Mouse (Mus musculus) limb, embryonic 10.5 days (tissue): ENCODE results near the gene Dnmt3l. TPM values are rescaled to one million over a fixed set of nuclear protein-coding genes. Genes with fewer than 3 reads are reported as not detected.
A peak's percentile ranks its signal among the peaks of the same experiment; 100 is the strongest.
"Not testable (repeated sequence)": the region's sequence is repeated elsewhere in the genome, so short reads cannot be mapped to it uniquely, and the experiment has no call there.

Experiments
- DNase-seq: peaks from one replicate; pipeline ENCODE4 v3.0.0-alpha.2; 2017; ENCODE audit warnings: low spot score
- H3K27ac ChIP-seq: fragments of 300-500 bp; sonication (generic); 2 replicates; pipeline ENCODE4 v1.5.1; 2016; ENCODE audit warnings: mild to moderate bottlenecking
- H3K27me3 ChIP-seq: fragments of 300-500 bp; sonication (generic); 2 replicates; pipeline ENCODE4 v1.6.1; 2016; ENCODE audit warnings: low read depth, mild to moderate bottlenecking; ENCODE audit not compliant: poor library complexity, severe bottlenecking
- H3K36me3 ChIP-seq: fragments of 300-500 bp; sonication (generic); 2 replicates; pipeline ENCODE4 v1.6.1; 2016; ENCODE audit warnings: mild to moderate bottlenecking, moderate library complexity
- H3K4me1 ChIP-seq: fragments of 300-500 bp; sonication (generic); 2 replicates; pipeline ENCODE4 v1.6.1; 2016
- H3K4me3 ChIP-seq: fragments of 300-500 bp; sonication (generic); 2 replicates; pipeline ENCODE4 v1.5.1; 2016; ENCODE audit warnings: mild to moderate bottlenecking, moderate library complexity
- H3K9me3 ChIP-seq: fragments of 300-500 bp; sonication (generic); replicated peaks from 2 replicates; pipeline ENCODE4 v1.6.1; 2016; ENCODE audit warnings: mild to moderate bottlenecking
- WGBS: fragments of 180-500 bp; shearing (Covaris S2); methylation state at CpG from one replicate; pipeline ENCODE4 v1.1.7; 2016; 5-methylcytosine and 5-hydroxymethylcytosine counted together
- polyA plus RNA-seq: library from polyadenylated mRNA; unstranded; fragments of >200 nt; fragmentation: Nextera tagmentation; extraction: Ambion mirVana; gene quantifications from 2 replicates; pipeline ENCODE4 v1.2.1, GENCODE M21; 2016

The Dnmt3l gene
- polyA plus RNA-seq, result 0.10 TPM in 1 of 2 replicates, not detected in the other

DNA sequence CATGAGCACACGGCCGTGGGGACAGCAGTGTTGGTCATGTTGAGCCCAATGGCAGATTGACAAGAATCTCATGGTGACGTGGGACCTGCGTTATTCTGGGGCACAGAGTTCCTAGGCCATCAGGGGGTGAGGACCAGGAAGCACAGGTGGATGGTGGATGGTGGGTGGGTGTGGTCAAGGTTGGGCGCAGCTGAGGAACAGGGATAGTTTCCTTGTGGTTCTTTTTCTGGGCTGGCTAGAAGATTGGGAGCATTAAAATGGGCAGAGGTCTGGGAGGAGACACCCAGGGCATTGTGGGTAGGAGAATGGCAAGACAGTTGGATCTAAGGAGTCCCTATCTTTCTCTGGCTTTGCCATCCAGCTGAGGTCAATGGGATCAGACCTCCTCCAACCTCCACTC, at the start of gene Dnmt3l:
Gene Dnmt3l (plus strand): TSS at position 301 of the 400 bp plus-strand sequence.
- Histone ChIP-seq H3K4me1 (peaks cover 25% of the 10 kb centered on the region), H3K9me3 (no peaks in the 10 kb centered on the region), H3K4me3 (no peak within 1 kb of the TSS), H3K27ac (peak within 1 kb of the TSS; percentile 64), H3K27me3 (peaks cover 23% of the 10 kb centered on the region), H3K36me3 (no peaks in the 10 kb centered on the region)
- DNase-seq, result no peak
- 94% methylated on average over 5 of the region's 5 CpGs for WGBS

DNA sequence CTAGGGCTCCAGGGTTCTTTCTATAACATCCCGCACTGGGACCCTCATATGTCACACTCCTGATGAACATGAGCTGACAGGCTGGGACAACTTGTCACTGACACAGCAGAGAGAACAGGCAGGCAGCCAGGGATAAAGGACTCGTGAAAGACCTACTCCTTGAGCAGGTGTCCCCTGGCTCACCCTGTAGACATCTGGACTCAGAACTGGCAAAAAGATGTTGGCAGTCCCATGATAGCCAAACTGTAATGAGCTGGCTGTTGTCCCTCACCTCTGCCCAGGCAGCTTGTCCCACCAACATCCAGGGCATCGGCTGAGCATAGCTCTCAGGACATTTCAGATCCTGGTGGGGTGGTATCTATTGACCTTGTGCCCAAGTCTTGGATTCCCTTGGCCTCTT, 46.1 kb upstream of the Dnmt3l start:
- no peaks in the 10 kb centered on the region for H3K4me1 ChIP-seq
- 90% methylated on average over 3 of the region's 3 CpGs for WGBS
- no peak overlapping the region for H3K4me3 ChIP-seq
- H3K27ac ChIP-seq, result no peak overlapping the region
- no peaks in the 10 kb centered on the region for H3K27me3 ChIP-seq
- no peak for DNase-seq
- no peaks in the 10 kb centered on the region for H3K9me3 ChIP-seq
- H3K36me3 ChIP-seq, result peaks cover 98% of the 10 kb centered on the region

DNA sequence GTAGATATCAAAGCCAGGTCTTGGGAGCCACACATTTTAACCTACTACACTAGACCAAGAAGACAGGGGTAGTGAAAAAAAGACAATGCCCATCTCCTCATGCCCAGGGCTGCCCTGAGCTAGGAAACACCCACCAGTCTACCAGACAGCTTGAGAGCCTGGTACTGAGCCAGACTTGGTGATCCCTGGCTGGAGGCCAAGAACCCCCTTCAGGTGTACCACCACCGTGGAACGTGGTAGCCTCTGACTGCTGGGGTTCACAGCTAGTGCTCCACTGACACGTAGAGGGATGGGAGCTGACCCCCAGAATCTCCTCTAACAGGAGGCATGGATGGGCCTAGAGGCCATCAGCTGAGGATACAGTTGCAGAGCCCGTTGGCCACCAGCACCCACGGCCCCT, 41.5 kb upstream of the Dnmt3l start:
- no peaks in the 10 kb centered on the region for H3K9me3 ChIP-seq
- no peaks in the 10 kb centered on the region for H3K27me3 ChIP-seq
- H3K36me3 ChIP-seq, result peaks cover 96% of the 10 kb centered on the region
- 95% methylated on average over 5 of the region's 5 CpGs for WGBS
- no peak overlapping the region for H3K4me3 ChIP-seq
- no peaks in the 10 kb centered on the region for H3K4me1 ChIP-seq
- no peak for DNase-seq
- H3K27ac ChIP-seq, result no peak overlapping the region

DNA sequence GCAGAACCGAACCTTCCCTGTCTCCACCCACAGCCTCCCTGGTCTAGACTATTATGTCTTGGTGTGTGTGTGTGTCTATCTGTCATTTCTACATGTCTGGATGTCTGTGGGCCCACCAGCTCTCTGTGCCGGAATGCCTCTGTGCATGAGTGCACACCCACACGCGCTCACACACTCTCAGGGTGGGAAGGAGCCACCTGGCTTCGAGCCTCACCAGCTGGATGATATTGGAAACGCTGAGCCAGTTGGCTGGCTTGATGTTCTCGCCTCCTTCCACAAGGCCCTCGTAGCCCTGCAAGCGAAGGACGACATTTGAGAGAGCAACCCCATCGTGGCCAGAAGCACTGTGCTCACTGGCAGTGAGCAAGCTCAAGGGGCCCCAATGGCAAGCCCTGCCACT, 40.0 kb upstream of the Dnmt3l start:
- Histone ChIP-seq H3K27me3 (no peaks in the 10 kb centered on the region), H3K9me3 (no peaks in the 10 kb centered on the region), H3K4me3 (no peak overlapping the region), H3K4me1 (peaks cover 13% of the 10 kb centered on the region), H3K36me3 (peaks cover 95% of the 10 kb centered on the region), H3K27ac (no peak overlapping the region)
- no peak for DNase-seq
- WGBS, result 97% methylated on average over 11 of the region's 11 CpGs

DNA sequence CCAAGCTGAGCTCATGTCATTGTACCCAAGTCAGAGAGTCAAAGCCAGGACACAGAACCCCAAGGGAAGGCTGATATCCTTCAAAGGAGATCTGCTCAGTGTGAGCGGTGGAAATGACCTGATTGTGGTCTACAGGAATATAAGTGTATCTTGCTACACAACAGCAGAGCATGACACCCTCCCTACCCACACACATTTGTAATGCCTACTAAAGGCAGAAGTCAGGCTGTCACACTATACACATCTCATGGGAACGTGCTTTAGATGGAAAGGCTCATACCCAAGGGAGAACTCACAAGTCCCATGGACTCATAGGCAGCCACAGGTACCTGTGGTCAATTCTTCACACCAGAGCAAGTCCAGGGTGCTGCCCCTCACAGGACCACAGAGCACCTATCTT, 39.4 kb upstream of the Dnmt3l start:
- no peak overlapping the region for H3K4me3 ChIP-seq
- 99% methylated on average over 2 of the region's 2 CpGs for WGBS
- peaks cover 90% of the 10 kb centered on the region for H3K36me3 ChIP-seq
- H3K27ac ChIP-seq, result no peak overlapping the region
- no peak for DNase-seq
- peaks cover 18% of the 10 kb centered on the region for H3K4me1 ChIP-seq
- H3K9me3 ChIP-seq, result no peaks in the 10 kb centered on the region
- no peaks in the 10 kb centered on the region for H3K27me3 ChIP-seq

DNA sequence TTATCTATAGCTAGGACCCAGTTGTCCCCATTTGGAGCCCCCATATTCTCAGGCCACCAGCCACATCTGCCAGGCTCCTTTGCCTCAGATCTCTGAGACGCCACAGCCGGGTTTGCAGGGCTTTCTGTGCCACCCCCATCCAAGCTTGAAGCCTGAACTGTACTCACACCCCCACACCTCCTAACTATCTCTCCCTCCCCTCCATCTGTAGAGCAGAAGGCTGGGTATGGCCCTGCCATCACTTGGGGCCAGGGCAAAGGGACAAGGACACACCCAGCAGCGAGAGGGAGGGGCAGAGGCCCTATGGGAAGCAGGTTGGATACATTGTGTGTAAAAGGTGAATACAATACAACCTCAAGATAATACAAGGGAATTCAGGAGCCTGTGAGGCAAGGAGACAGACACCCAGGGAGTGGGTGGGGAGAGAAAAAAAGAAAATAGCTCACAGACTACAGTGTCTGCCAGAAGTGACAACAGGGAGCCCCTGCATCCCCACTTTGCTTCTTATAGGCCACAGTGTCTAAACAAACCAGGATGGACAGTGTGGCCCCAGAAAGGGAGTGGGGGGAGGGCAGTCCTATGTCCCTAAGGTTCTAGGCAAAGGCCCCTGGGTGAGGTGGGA, 37.2 kb upstream of the Dnmt3l start:
- DNase-seq, result no peak
- H3K36me3 ChIP-seq, result peaks cover 67% of the 10 kb centered on the region
- 90% methylated on average over 3 of the region's 3 CpGs for WGBS
- no peaks in the 10 kb centered on the region for H3K9me3 ChIP-seq
- H3K27me3 ChIP-seq, result no peaks in the 10 kb centered on the region
- H3K4me3 ChIP-seq, result no peak overlapping the region
- peaks cover 39% of the 10 kb centered on the region for H3K4me1 ChIP-seq
- H3K27ac ChIP-seq, result no peak overlapping the region

DNA sequence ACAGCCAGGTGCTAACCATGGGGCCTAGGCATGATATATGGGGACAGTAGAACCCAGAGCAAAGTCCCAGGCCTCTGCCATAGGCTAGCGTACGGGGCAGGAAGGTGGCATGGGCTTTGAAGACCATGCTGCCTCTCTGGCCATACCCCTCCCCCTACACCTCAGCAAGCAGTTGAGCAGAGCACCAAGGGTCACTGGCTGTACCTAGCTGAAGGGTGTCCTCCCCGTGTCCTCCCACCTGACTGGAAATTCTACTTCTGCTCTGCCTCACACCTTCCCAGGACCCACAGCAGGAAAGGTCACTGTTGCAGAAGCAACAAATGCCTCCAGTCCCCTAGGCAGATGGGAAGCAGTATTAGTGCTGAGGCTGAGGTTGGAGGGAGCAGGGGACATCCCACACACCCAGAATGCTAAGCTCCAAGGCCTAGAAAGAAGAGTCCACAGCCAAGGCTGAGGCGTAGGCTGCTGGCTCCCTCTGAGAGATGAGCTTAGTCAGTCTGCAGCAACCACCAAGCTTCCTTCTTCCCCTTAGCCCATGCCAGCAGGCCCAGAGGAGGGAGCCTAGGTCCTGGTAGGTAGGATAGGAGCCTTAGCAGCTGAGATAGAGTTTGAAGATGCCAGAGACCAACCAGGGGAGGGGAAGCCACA, 35.8 kb upstream of the Dnmt3l start:
- Histone ChIP-seq H3K4me3 (no peak overlapping the region), H3K27me3 (no peaks in the 10 kb centered on the region), H3K9me3 (no peaks in the 10 kb centered on the region), H3K27ac (peak overlapping the region; percentile 43; the same call in 1 of the 2 replicates), H3K4me1 (peaks cover 45% of the 10 kb centered on the region), H3K36me3 (peaks cover 54% of the 10 kb centered on the region)
- 91% methylated on average over 4 of the region's 4 CpGs for WGBS
- DNase-seq, result no peak

DNA sequence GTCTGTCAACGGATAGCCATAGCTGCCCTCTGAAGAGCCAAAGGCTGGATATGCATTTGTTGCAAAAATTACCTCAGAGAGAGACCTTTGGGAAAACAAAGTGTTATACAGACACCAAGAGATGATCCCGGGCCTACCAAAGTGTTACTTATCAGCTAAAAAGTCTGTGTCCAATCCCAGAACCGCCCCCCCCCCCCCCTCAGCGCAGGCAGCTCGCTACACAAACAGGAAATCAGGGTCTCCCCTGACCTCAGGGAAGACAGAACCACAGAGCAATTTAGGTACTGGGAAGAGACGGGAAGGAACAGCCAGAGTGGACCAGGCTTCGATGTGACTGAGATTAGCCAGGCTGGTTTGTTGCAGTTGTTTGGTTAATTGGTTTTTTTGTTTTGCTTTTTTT, 34.5 kb upstream of the Dnmt3l start:
- Histone ChIP-seq H3K9me3 (no peaks in the 10 kb centered on the region), H3K4me3 (peak overlapping the region; percentile 86), H3K27ac (peak overlapping the region; percentile 4; the same call in 1 of the 2 replicates), H3K27me3 (no peaks in the 10 kb centered on the region), H3K4me1 (peaks cover 45% of the 10 kb centered on the region), H3K36me3 (peaks cover 41% of the 10 kb centered on the region)
- no peak for DNase-seq
- 34% methylated on average over 7 of the region's 7 CpGs for WGBS

DNA sequence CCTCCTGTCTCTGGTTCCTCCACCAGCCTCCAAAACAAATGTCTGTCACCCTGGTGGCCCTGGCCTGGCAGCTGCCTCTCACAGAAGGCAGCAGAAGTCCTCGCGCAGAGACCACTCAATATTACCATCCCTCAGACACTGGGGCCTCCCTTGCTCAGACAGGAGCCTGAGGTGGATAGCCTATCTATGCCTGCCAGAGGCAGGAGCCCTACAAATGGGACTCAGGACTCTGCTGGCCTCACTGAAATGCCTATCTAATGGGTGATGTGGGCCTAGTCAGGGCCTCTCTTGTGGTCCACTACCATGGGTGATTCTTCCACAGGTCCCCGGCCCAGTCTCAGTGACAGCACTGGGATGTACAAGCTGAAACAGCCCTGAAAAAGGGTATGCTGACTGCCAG, 33.6 kb upstream of the Dnmt3l start:
- no peaks in the 10 kb centered on the region for H3K9me3 ChIP-seq
- no peaks in the 10 kb centered on the region for H3K27me3 ChIP-seq
- peak overlapping the region; percentile 86 for H3K4me3 ChIP-seq
- 77% methylated on average over 3 of the region's 3 CpGs for WGBS
- no peak for DNase-seq
- H3K36me3 ChIP-seq, result peaks cover 33% of the 10 kb centered on the region
- H3K27ac ChIP-seq, result peak overlapping the region; percentile 98
- H3K4me1 ChIP-seq, result peaks cover 45% of the 10 kb centered on the region

DNA sequence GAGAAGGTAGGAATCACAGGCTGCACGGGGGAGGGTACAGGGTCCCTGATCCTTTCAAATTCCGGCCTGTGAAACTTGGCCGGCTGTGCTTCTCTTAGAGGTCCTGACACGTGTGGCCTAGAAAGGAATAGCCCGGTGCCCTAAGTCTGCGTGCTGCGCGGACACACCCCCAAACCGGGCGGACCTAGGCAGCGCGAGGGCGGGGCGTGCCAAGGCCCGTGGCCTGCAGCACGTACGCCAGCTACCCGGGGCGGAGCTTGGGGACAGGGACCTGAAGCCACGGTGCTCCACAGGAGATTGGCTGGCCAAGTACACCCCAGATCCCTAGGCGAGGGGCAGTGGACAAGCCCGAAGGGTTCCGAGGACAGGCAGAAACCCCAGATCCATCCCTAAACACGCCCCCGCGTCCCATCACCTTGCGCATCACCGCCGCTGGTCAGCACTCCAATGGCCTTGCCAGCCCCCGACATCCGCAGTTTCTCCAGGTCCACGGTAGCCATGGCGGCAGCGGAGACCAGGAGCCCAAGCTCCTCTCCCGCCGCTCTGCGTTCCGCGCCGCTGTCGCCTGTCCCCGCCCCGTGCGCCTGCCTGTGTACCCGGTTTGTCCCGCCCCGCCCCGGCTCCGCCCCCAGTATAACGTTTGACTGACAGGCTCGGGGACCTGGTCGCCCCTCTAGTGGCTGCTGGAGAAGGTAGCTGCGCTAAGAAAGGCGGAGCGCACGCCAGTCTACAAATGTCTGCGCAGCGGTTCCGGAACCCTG, 32.4 kb upstream of the Dnmt3l start:
- Histone ChIP-seq H3K4me1 (peaks cover 45% of the 10 kb centered on the region), H3K27me3 (no peaks in the 10 kb centered on the region), H3K36me3 (peaks cover 24% of the 10 kb centered on the region), H3K4me3 (peak overlapping the region; percentile 86), H3K9me3 (no peaks in the 10 kb centered on the region), H3K27ac (peak overlapping the region; percentile 98)
- peak; percentile 99 for DNase-seq
- under 1% methylated on average over 59 of the region's 59 CpGs for WGBS

DNA sequence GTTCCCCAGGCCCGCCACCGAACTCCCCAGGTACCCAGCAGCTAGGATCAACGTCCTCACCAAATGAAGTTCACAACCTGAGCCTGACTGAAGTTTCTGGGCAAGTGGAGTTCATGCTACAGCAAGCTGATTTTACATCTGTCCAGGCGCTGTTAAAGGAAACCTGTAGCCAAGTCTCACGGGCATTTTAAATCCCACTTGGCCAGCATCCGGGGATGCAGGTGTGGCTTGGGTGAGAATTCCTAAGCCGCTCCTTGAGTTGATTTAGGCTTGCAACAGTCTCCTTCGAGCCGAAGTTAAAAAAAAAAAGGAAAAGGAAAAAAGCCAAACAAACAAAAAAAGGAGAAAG, 31.8 kb upstream of the Dnmt3l start, which contains the start of gene Pfkl:
Gene Pfkl (minus strand): TSS at position 139 of the 349 bp plus-strand sequence.
- no peak for DNase-seq
- H3K36me3 ChIP-seq, result peaks cover 19% of the 10 kb centered on the region

DNA sequence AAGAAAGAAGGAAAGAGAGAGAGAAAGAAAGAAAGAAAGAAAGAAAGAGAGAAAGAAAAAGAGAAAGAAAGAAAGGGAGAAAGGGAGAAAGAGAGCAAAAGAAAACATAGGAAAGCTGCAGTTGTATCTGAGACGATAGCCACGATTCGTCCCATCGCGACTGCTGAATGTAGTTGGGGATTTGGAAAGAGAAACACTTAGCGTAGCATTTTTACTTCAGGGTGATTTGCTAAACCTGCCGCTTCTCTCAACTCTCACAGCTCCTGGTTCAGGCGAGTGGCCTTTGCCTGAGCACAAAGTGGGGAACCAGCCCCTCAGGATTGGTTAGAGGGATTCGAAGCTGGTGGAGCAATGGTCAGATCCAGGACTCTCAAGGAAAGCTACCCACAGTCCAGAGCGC, 31.4 kb upstream of the Dnmt3l start:
- Histone ChIP-seq H3K27me3 (no peaks in the 10 kb centered on the region), H3K27ac (peak overlapping the region; percentile 98; the same call in 1 of the 2 replicates), H3K9me3 (no peaks in the 10 kb centered on the region), H3K4me1 (peaks cover 45% of the 10 kb centered on the region), H3K4me3 (peak overlapping the region; percentile 86), H3K36me3 (peaks cover 14% of the 10 kb centered on the region)
- DNase-seq, result peak; percentile 44
- 19% methylated on average over 10 of the region's 10 CpGs for WGBS

More for the DNA sequence above, 31.8 kb upstream of the Dnmt3l start, which contains the start of gene Pfkl:
- no peaks in the 10 kb centered on the region for H3K9me3 ChIP-seq
- WGBS, result under 1% methylated on average over 9 of the region's 9 CpGs
- no peaks in the 10 kb centered on the region for H3K27me3 ChIP-seq
- H3K27ac ChIP-seq, result peak within 1 kb of the TSS; percentile 98
- peak within 1 kb of the TSS; percentile 86 for H3K4me3 ChIP-seq
- H3K4me1 ChIP-seq, result peaks cover 45% of the 10 kb centered on the region

DNA sequence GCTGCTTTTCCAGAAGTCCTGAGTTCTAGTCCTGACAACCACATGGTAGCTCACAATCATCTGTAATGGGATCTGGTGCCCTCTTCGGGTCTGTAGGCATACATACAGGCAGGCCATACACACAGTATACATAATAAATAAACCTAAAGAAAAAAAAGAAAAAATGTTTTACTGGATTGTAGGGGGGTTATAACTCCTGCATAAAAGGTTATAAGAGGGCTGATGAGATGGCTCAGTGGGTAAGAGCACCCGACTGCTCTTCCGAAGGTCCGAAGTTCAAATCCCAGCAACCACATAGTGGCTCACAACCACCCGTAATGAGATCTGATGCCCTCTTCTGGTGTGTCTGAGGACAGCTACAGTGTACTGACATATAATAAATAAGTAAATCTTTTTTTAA, 30.6 kb upstream of the Dnmt3l start:
- H3K27ac ChIP-seq, DNase-seq, H3K4me3 ChIP-seq, H3K36me3 ChIP-seq, H3K27me3 ChIP-seq, H3K9me3 ChIP-seq: not testable (repeated sequence)
- 95% methylated on average over 5 of the region's 5 CpGs for WGBS
- peaks cover 38% of the 10 kb centered on the region for H3K4me1 ChIP-seq
